Comparison of ENCODE assay signal across 8 mouse cellular contexts in genomic region chr2:155956134-155957059, GRCm38 (mm10). TPM values are rescaled to one million over a fixed set of nuclear protein-coding genes. Genes with fewer than 3 reads are reported as not detected.
DNase-seq lines count a peak whose midpoint lies in the region; ATAC-seq and TF ChIP-seq lines count a peak whose summit lies in the region.

Cep250 (plus strand) TSS chr2:155956458.

- peak within 1 kb of the TSS; percentile 42 for H3K4me3 ChIP-seq in cortical plate, adult 2 months (ENCODE audit: insufficient read depth, low read length)

- no peak for TF ChIP-seq CTCF in cortical plate, adult 2 months (IDR thresholded peaks at IDR 0.05; ENCODE audit: extremely low read depth, insufficient read depth, low read length)

- peak; percentile 88 for DNase-seq in gastrocnemius, postnatal 10 days
- DNase-seq in induced T-regulatory cell, adult 2 months (ENCODE audit: low read depth) = peak; percentile 96
- DNase-seq in left cerebral cortex, adult 9 months (ENCODE audit: low spot score in 2 of 2) = peak; percentile 66 to 89
- peak; percentile 88 for DNase-seq in right cerebral cortex, postnatal 14 days
- DNase-seq in urinary bladder, postnatal 36 days (ENCODE audit: low spot score in 2 of 2) = peak; percentile 87 to 93

- TF ChIP-seq POLR2A in cortical plate, adult 2 months (IDR thresholded peaks at IDR 0.05; ENCODE audit: extremely low read depth, insufficient read depth, low read length) = peak; percentile 74

- H3K27ac ChIP-seq in cortical plate, adult 2 months (ENCODE audit: insufficient read depth, low read length) = peak within 1 kb of the TSS; percentile 71

- no peaks in the 10 kb centered on the region; the same call in 1 of the 2 replicates for H3K4me1 ChIP-seq in cortical plate, adult 2 months (ENCODE audit: control insufficient read depth, insufficient read depth, low read length)

- ATAC-seq in activated CD4-positive, CD25-positive, alpha-beta regulatory T cell, adult 4 months = peak; percentile 92
- ATAC-seq in megakaryocyte progenitor cell, adult 5-6 weeks (replicated peaks; ENCODE audit: poor library complexity) = peak; percentile 95

RNA-seq across cellular contexts. Expression of gene Cep250, which starts in this region (rescaled TPM):
- 10 to 100 TPM; 44.8 to 51.3 TPM for polyA plus RNA-seq in activated CD4-positive, CD25-positive, alpha-beta regulatory T cell, adult 4 months (2017; shearing (Covaris generic))
- 15.9 and 16.8 TPM in 2 replicates for polyA plus RNA-seq in cortical plate, adult 2 months (2012; rRNA removed)
- total RNA-seq in gastrocnemius, postnatal 10 days (2021) = 10 to 100 TPM in 1 of 2 experiments, 1 to 10 TPM in 1; 7.8 to 11.7 TPM
- 9.6 and 12.7 TPM in 2 replicates for total RNA-seq in megakaryocyte progenitor cell, adult 5-6 weeks (2015)
- 30.7 and 44.6 TPM in 2 replicates for total RNA-seq in megakaryocyte progenitor cell, adult 5-6 weeks (2017)

Comparison
In these comparisons a context has a peak if more than half of its experiments do, and no peak if none do; other contexts are left out.
1. Peak in every context shown above with its lines: DNase-seq, ATAC-seq, H3K4me3 ChIP-seq and H3K27ac ChIP-seq.